Mouse (Mus musculus) E14TG2a.4 (cell line): ENCODE measurements at regions not wholly inside any gene's neighbourhood (a gene's known extent, or its start where the extent isn't known, plus 50 kb on each side); places are given as distances from the start of the nearest gene placed in this dataset.

Source experiments
- H3K27me3 ChIP-seq: 2 replicates; pipeline ENCODE4 v1.6.1; 2014; ENCODE audit warnings: low read length, control low read depth; ENCODE audit not compliant: insufficient read depth
- H3K36me3 ChIP-seq: 2 replicates; pipeline ENCODE4 v1.6.1; 2014; ENCODE audit warnings: low read length, control low read depth; ENCODE audit not compliant: insufficient read depth
- H3K4me1 ChIP-seq: replicated peaks from 2 replicates; pipeline ENCODE4 v1.6.1; 2014; ENCODE audit warnings: low read depth, low read length, control low read depth
- H3K4me3 ChIP-seq: replicated peaks from 2 replicates; pipeline ENCODE4 v1.5.1; 2014; ENCODE audit warnings: mild to moderate bottlenecking, low read length
- H3K9me3 ChIP-seq: 2 replicates; pipeline ENCODE4 v1.6.1; 2014; ENCODE audit warnings: low read length, control low read depth
- CTCF ChIP-seq: conservative IDR thresholded peaks from 2 replicates; pipeline ENCODE4 v1.5.1; 2014; ENCODE audit warnings: low read length
- NANOG ChIP-seq: IDR thresholded peaks from 2 replicates; pipeline ENCODE4 v1.6.1; 2014; ENCODE audit warnings: borderline replicate concordance, low read length, mixed read lengths
- POU5F1 ChIP-seq: IDR thresholded peaks from 2 replicates; pipeline ENCODE4 v1.6.1; 2014; ENCODE audit warnings: low read length, borderline replicate concordance

GRCm38 (mm10) chr2:48586162-48586830, 227.6 kb upstream of the Acvr2a start:
- Histone ChIP-seq H3K36me3 (no peaks in the 10 kb centered on the region), H3K4me1 (no peaks in the 10 kb centered on the region), H3K4me3 (no peak overlapping the region), H3K27me3 (no peaks in the 10 kb centered on the region), H3K9me3 (no peaks in the 10 kb centered on the region)
- TF ChIP-seq CTCF = no peak
- TF ChIP-seq POU5F1 = no peak
- no peak for TF ChIP-seq NANOG

GRCm38 (mm10) chr2:48586831-48587169, 227.1 kb upstream of the Acvr2a start:
- no peak for TF ChIP-seq CTCF
- no peak for TF ChIP-seq NANOG
- TF ChIP-seq POU5F1 = no peak
- Histone ChIP-seq H3K27me3 (no peaks in the 10 kb centered on the region), H3K4me1 (no peaks in the 10 kb centered on the region), H3K4me3 (no peak overlapping the region), H3K36me3 (no peaks in the 10 kb centered on the region), H3K9me3 (no peaks in the 10 kb centered on the region)

GRCm38 (mm10) chr2:48589709-48590108, 224.2 kb upstream of the Acvr2a start:
- Histone ChIP-seq H3K4me1 (no peaks in the 10 kb centered on the region), H3K36me3 (no peaks in the 10 kb centered on the region), H3K27me3 (no peaks in the 10 kb centered on the region), H3K9me3 (no peaks in the 10 kb centered on the region), H3K4me3 (no peak overlapping the region)
- no peak for TF ChIP-seq POU5F1
- no peak for TF ChIP-seq NANOG
- no peak for TF ChIP-seq CTCF

- H3K9me3 ChIP-seq = no peaks in the 10 kb centered on the region
- H3K27me3 ChIP-seq = no peaks in the 10 kb centered on the region
- no peak overlapping the region for H3K4me3 ChIP-seq
- no peaks in the 10 kb centered on the region for H3K36me3 ChIP-seq
- H3K4me1 ChIP-seq = no peaks in the 10 kb centered on the region
- no peak for TF ChIP-seq NANOG
- TF ChIP-seq POU5F1 = no peak
- no peak for TF ChIP-seq CTCF
Observed at GRCm38 (mm10) chr2:48597793-48598583, 215.9 kb upstream of the Acvr2a start.

GRCm38 (mm10) chr2:48599367-48599766, 214.5 kb upstream of the Acvr2a start:
- Histone ChIP-seq H3K4me3 (no peak overlapping the region), H3K27me3 (no peaks in the 10 kb centered on the region), H3K4me1 (no peaks in the 10 kb centered on the region), H3K36me3 (no peaks in the 10 kb centered on the region), H3K9me3 (no peaks in the 10 kb centered on the region)
- TF ChIP-seq POU5F1 (no peak), CTCF (no peak), NANOG (no peak)

DNA sequence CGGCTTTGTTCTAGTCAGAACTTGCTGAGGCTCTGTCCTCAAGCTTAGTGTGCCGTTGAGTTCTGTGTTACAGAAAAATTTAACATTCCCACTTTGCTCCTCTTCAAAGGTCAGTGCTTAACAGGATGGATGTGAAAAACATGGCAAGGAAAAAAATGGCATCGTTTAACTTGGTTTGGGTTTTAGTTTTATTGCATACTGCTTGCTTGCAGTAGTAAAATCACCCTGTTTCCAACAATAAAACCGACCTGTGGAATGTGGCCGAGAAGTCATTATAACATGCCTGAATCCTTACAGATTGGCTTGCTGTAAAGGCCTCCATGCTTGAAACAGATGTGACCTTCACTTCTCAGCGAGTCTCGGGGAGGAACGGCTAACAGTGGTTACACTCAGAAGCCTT, 212.1 kb upstream of the Acvr2a start:
- H3K9me3 ChIP-seq = no peaks in the 10 kb centered on the region
- H3K36me3 ChIP-seq = no peaks in the 10 kb centered on the region
- H3K4me1 ChIP-seq = no peaks in the 10 kb centered on the region
- TF ChIP-seq NANOG = no peak
- TF ChIP-seq CTCF = no peak
- no peak for TF ChIP-seq POU5F1
- no peaks in the 10 kb centered on the region for H3K27me3 ChIP-seq
- H3K4me3 ChIP-seq = no peak overlapping the region

GRCm38 (mm10) chr2:48609466-48609865, 204.4 kb upstream of the Acvr2a start:
- no peak overlapping the region for H3K4me3 ChIP-seq
- H3K9me3 ChIP-seq = no peaks in the 10 kb centered on the region
- H3K36me3 ChIP-seq = no peaks in the 10 kb centered on the region
- TF ChIP-seq POU5F1 = no peak
- H3K27me3 ChIP-seq = no peaks in the 10 kb centered on the region
- H3K4me1 ChIP-seq = no peaks in the 10 kb centered on the region

GRCm38 (mm10) chr2:48612251-48612650, 201.7 kb upstream of the Acvr2a start:
- Histone ChIP-seq H3K9me3 (no peaks in the 10 kb centered on the region), H3K4me3 (no peak overlapping the region), H3K27me3 (no peaks in the 10 kb centered on the region), H3K4me1 (no peaks in the 10 kb centered on the region), H3K36me3 (no peaks in the 10 kb centered on the region)
- TF ChIP-seq POU5F1 (no peak), NANOG (no peak), CTCF (no peak)

DNA sequence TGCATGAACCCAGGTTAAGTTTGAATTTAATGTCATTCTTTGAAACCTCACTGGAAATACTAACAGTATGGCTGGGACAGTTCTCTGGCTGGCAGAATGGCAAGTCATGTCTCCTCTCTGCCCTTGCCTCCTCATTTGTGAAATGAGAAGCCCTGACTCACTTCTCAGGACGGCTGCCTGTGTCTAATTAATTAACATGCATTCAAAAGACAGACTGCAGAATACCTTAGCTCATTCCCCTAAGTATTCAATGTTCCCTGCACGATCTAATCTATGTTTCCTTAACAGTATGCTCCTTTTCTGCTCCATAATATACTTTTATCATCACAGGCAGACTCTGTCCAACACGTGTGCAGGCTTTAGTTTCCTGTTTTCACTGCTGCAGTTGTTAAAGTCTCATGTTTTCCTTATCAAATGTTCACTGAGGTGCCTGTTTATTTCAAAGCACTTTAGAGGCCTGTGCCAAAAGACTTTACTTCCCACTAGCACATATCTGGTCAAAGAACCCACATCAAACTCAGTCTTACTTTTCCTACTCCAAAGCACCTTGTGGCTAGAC, 196.7 kb upstream of the Acvr2a start:
- no peaks in the 10 kb centered on the region for H3K9me3 ChIP-seq
- H3K27me3 ChIP-seq = no peaks in the 10 kb centered on the region
- H3K36me3 ChIP-seq = no peaks in the 10 kb centered on the region
- H3K4me1 ChIP-seq = no peaks in the 10 kb centered on the region
- no peak for TF ChIP-seq CTCF
- TF ChIP-seq NANOG = no peak
- no peak for TF ChIP-seq POU5F1
- H3K4me3 ChIP-seq = no peak overlapping the region
